Mouse (Mus musculus) MEL (cell line): Measurements from ENCODE around the gene Rnf157. TPM values are rescaled to one million over a fixed set of nuclear protein-coding genes. Genes with fewer than 3 reads are reported as not detected.
"Not testable (repeated sequence)": the region's sequence is repeated elsewhere in the genome, so short reads cannot be mapped to it uniquely, and the experiment has no call there.

Experiments used
- DNase-seq: peaks from one replicate; pipeline ENCODE4 v3.0.0; 2011; ENCODE audit warnings: low read depth, low spot score
- H3K27ac ChIP-seq: 2 replicates; pipeline ENCODE4 v1.5.1; 2012; ENCODE audit warnings: low read depth, mild to moderate bottlenecking, control low read depth, low read length, moderate library complexity; ENCODE audit not compliant: control insufficient read depth
- H3K27me3 ChIP-seq, 2 experiments: fragments of 150-350 bp in 1 of 2; sonication (generic) in 1 of 2; 2 replicates each; pipeline ENCODE4 v1.6.1; 2012; ENCODE audit warnings: low read length in 2 of 2, mild to moderate bottlenecking in 2 of 2, improper control_type of control experiment in 1 of 2, moderate library complexity in 1 of 2; ENCODE audit not compliant: insufficient read depth in 2 of 2, control insufficient read depth in 1 of 2
- H3K36me3 ChIP-seq, 2 experiments: 2 replicates each; pipeline ENCODE4 v1.6.1; 2012 to 2014; ENCODE audit warnings: low read length in 2 of 2, improper control_type of control experiment in 1 of 2, inconsistent platforms in 1 of 2, mild to moderate bottlenecking in 1 of 2; ENCODE audit not compliant: insufficient read depth in 2 of 2, control insufficient read depth in 1 of 2
- H3K4me1 ChIP-seq, 2 experiments: fragments of 150-350 bp in 1 of 2; sonication (generic) in 1 of 2; 2 replicates each; pipeline ENCODE4 v1.6.1; 2012; ENCODE audit warnings: low read length in 2 of 2, improper control_type of control experiment in 1 of 2, mild to moderate bottlenecking in 1 of 2; ENCODE audit not compliant: insufficient read depth in 2 of 2, control insufficient read depth in 1 of 2
- H3K4me3 ChIP-seq, 2 experiments: fragments of 150-350 bp in 1 of 2; sonication (generic) in 1 of 2; 2 replicates each; pipeline ENCODE4 v1.5.1; 2012; ENCODE audit warnings: low read depth in 2 of 2, low read length in 2 of 2, mild to moderate bottlenecking in 2 of 2, moderate library complexity in 2 of 2, control low read depth in 1 of 2, improper control_type of control experiment in 1 of 2; ENCODE audit not compliant: control insufficient read depth in 1 of 2, insufficient read depth in 1 of 2
- H3K79me2 ChIP-seq: 2 replicates; pipeline ENCODE4 v1.6.1; 2012; ENCODE audit warnings: mild to moderate bottlenecking, low read length, moderate library complexity; ENCODE audit not compliant: control insufficient read depth, poor library complexity, insufficient read depth
- H3K9ac ChIP-seq: 2 replicates; pipeline ENCODE4 v1.6.1; 2012; ENCODE audit warnings: low read depth, mild to moderate bottlenecking, control low read depth, low read length, moderate library complexity; ENCODE audit not compliant: control insufficient read depth, poor library complexity, severe bottlenecking
- H3K9me3 ChIP-seq: fragments of 150-350 bp; sonication (generic); replicated peaks from 2 replicates; pipeline ENCODE4 v1.6.1; 2012; ENCODE audit warnings: mild to moderate bottlenecking, low read length, improper control_type of control experiment, moderate library complexity; ENCODE audit not compliant: insufficient read depth
- BHLHE40 ChIP-seq: IDR thresholded peaks from 2 replicates; pipeline ENCODE4 v1.6.1; 2012; ENCODE audit warnings: low read depth, mild to moderate bottlenecking, inconsistent platforms, low read length, improper control_type of control experiment, borderline replicate concordance
- CHD1 ChIP-seq: IDR thresholded peaks from 2 replicates; pipeline ENCODE4 v1.6.1; 2012; ENCODE audit warnings: low read depth, mild to moderate bottlenecking, inconsistent platforms, low read length, improper control_type of control experiment
- ELF1 ChIP-seq: IDR thresholded peaks from 2 replicates; pipeline ENCODE4 v1.6.1; 2014; ENCODE audit warnings: low read depth, mild to moderate bottlenecking, inconsistent platforms, low read length, improper control_type of control experiment, moderate library complexity
- ETS1 ChIP-seq: IDR thresholded peaks from 2 replicates; pipeline ENCODE4 v1.6.1; 2012; ENCODE audit warnings: low read depth, mild to moderate bottlenecking, inconsistent platforms, low read length, improper control_type of control experiment, moderate library complexity
- GABPA ChIP-seq: IDR thresholded peaks from 2 replicates; pipeline ENCODE4 v1.6.1; 2012; ENCODE audit warnings: low read depth, mild to moderate bottlenecking, inconsistent platforms, low read length, improper control_type of control experiment, moderate library complexity
- GATA1 ChIP-seq: IDR thresholded peaks from 2 replicates; pipeline ENCODE4 v1.6.1; 2011; ENCODE audit warnings: low read depth, low read length, improper control_type of control experiment
- HCFC1 ChIP-seq: IDR thresholded peaks from 2 replicates; pipeline ENCODE4 v1.6.1; 2012; ENCODE audit warnings: low read depth, mild to moderate bottlenecking, inconsistent platforms, low read length, improper control_type of control experiment, moderate library complexity
- KAT2A ChIP-seq: conservative IDR thresholded peaks from 2 replicates; pipeline ENCODE4 v1.6.1; 2012; ENCODE audit warnings: low read depth, low read length, improper control_type of control experiment, inconsistent platforms
- MAFK ChIP-seq: IDR thresholded peaks from 2 replicates; pipeline ENCODE4 v1.6.1; 2011; ENCODE audit warnings: low read depth, mild to moderate bottlenecking, low read length, improper control_type of control experiment, borderline replicate concordance
- MAX ChIP-seq: IDR thresholded peaks from 2 replicates; pipeline ENCODE4 v1.6.1; 2011; ENCODE audit warnings: low read length, improper control_type of control experiment
- MEF2A ChIP-seq: IDR thresholded peaks from 2 replicates; pipeline ENCODE4 v1.6.1; 2014; ENCODE audit warnings: low read depth, mild to moderate bottlenecking, inconsistent platforms, low read length, improper control_type of control experiment; ENCODE audit not compliant: poor library complexity, insufficient replicate concordance, severe bottlenecking; ENCODE audit errors: extremely low read depth
- MXI1 ChIP-seq: IDR thresholded peaks from 2 replicates; pipeline ENCODE4 v1.6.1; 2011; ENCODE audit warnings: mild to moderate bottlenecking, low read depth, low read length, improper control_type of control experiment
- MYB ChIP-seq: IDR thresholded peaks from 2 replicates; pipeline ENCODE4 v1.6.1; 2011; ENCODE audit warnings: mild to moderate bottlenecking, low read depth, low read length, improper control_type of control experiment
- NELFE ChIP-seq: IDR thresholded peaks from 2 replicates; pipeline ENCODE4 v1.6.1; 2011; ENCODE audit warnings: low read depth, low read length, improper control_type of control experiment
- NRF1 ChIP-seq: IDR thresholded peaks from 2 replicates; pipeline ENCODE4 v1.6.1; 2014; ENCODE audit warnings: low read depth, mild to moderate bottlenecking, inconsistent platforms, low read length, improper control_type of control experiment, moderate library complexity; ENCODE audit not compliant: poor library complexity, insufficient read depth, severe bottlenecking
- POLR2AphosphoS2 ChIP-seq: IDR thresholded peaks from 2 replicates; pipeline ENCODE4 v1.6.1; 2011; ENCODE audit warnings: low read length, improper control_type of control experiment
- POLR2AphosphoS5 ChIP-seq: IDR thresholded peaks from 2 replicates; pipeline ENCODE4 v1.6.1; 2012; ENCODE audit warnings: low read depth, borderline replicate concordance, mild to moderate bottlenecking, inconsistent platforms, low read length, moderate library complexity, mixed read lengths
- RCOR1 ChIP-seq: IDR thresholded peaks from 2 replicates; pipeline ENCODE4 v1.6.1; 2012; ENCODE audit warnings: low read depth, mild to moderate bottlenecking, inconsistent platforms, low read length, improper control_type of control experiment
- SIN3A ChIP-seq: IDR thresholded peaks from 2 replicates; pipeline ENCODE4 v1.6.1; 2012; ENCODE audit warnings: low read length, improper control_type of control experiment, inconsistent platforms
- TAL1 ChIP-seq: IDR thresholded peaks from 2 replicates; pipeline ENCODE4 v1.6.1; 2012; ENCODE audit warnings: mild to moderate bottlenecking, inconsistent platforms, low read length, moderate library complexity, mixed read lengths
- ZKSCAN1 ChIP-seq: IDR thresholded peaks from 2 replicates; pipeline ENCODE4 v1.6.1; 2012; ENCODE audit warnings: low read depth, mild to moderate bottlenecking, inconsistent platforms, low read length, improper control_type of control experiment, moderate library complexity
- ZMIZ1 ChIP-seq: IDR thresholded peaks from 2 replicates; pipeline ENCODE4 v1.6.1; 2012; ENCODE audit warnings: low read depth, mild to moderate bottlenecking, inconsistent platforms, low read length, improper control_type of control experiment, moderate library complexity
- ZNF384 ChIP-seq: IDR thresholded peaks from 2 replicates; pipeline ENCODE4 v1.6.1; 2012; ENCODE audit warnings: low read depth, mild to moderate bottlenecking, inconsistent platforms, low read length, improper control_type of control experiment
- polyA plus RNA-seq, 2 experiments: library from polyadenylated mRNA; stranded (reverse) in 1 of 2; unstranded in 1 of 2; fragments of >175 nt in 1 of 2; fragments of >200 nt in 1 of 2; gene quantifications; 2 replicates each; pipeline versions ENCODE4 v1.2.1 to v1.2.4; 2012; ENCODE audit warnings: low replicate concordance in 2 of 2, low read depth in 1 of 2; ENCODE audit not compliant: insufficient read length in 2 of 2, insufficient read depth in 1 of 2, missing spikeins in 1 of 2
- total RNA-seq: library from RNA; depleted of rRNA; stranded (reverse); fragments of 300-350 nt; gene quantifications from 2 replicates; pipeline ENCODE4 v1.2.3, GENCODE M21; 2012

The Rnf157 gene
- total and polyA plus RNA-seq, 3 experiments, result 7.5 to 10.9 TPM; not detected in 1

DNA sequence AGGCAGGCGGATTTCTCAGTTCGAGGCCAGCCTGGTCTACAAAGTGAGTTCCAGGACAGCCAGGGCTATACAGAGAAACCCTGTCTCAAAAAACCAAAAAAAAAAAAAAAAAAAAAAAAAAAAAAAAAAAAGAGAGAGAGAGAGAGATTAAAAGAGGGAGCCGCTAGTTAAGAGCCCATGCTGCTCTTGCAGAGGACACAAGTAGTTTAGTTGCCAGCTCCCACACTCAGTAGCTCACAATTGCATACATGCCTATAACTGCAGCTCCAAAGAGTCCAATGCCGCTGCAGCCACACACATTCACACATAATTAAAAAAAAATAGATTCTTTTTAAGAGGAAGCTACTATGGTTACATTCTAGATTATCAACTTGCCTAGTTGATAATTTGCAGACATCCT, 2.4 kb downstream of the Rnf157 start:
- H3K4me3 ChIP-seq, result not testable (repeated sequence)
- peak; percentile 18; the same call in 1 of the 2 replicates for TF ChIP-seq ETS1
- TF ChIP-seq ZNF384, result peak; percentile 78
- TF ChIP-seq RCOR1, result 0 out of 2 replicates have a peak, but pooled peaks have one; percentile 20
- TF ChIP-seq GATA1, result 0 out of 2 replicates have a peak, but pooled peaks have one; percentile 34
- TF ChIP-seq, all 39 proteins: peak for 4; not testable (repeated sequence) for 35
- H3K9me3 ChIP-seq, H3K9ac ChIP-seq, H3K27me3 ChIP-seq, DNase-seq, H3K79me2 ChIP-seq, H3K27ac ChIP-seq: not testable (repeated sequence)
- Histone ChIP-seq H3K36me3 (peaks cover 0 to 30% of the 10 kb centered on the region in 2 experiments; a peak in 2 of 4 replicates), H3K4me1 (peaks cover 10 to 27% of the 10 kb centered on the region in 2 experiments)

DNA sequence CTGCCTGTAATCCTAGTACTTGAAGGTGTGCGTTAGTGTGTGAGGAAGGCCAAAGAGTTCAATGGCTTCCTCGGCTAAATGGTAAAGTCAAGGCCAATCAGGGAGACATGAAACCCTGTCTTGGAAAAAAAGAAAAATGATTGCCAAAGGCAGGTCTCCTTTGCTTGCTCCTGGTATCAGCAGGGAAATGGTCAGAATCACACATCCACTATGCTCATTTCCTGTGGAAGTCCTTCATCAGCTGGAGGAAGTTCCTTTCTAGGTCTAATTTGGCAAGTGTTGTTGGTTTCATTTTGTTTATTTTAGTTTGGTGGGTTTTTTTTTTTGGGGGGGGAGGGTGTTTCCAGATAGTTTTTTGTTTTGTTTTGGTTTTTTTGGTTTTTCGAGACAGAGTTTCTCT, 3.8 kb downstream of the Rnf157 start:
- Histone ChIP-seq H3K36me3 (peaks cover 0 to 30% of the 10 kb centered on the region in 2 experiments; a peak in 2 of 4 replicates), H3K27me3 (no peaks in the 10 kb centered on the region), H3K27ac (no peak overlapping the region), H3K4me1 (peaks cover 10 to 27% of the 10 kb centered on the region in 2 experiments), H3K9ac (no peak overlapping the region), H3K9me3 (no peaks in the 10 kb centered on the region), H3K79me2 (peaks cover 4% of the 10 kb centered on the region; the same call in 1 of the 2 replicates), H3K4me3 (no peak overlapping the region)
- TF ChIP-seq ELF1 (no peak), ETS1 (0 out of 2 replicates have a peak, but pooled peaks have one; percentile 27), MXI1 (no peak), KAT2A (no peak), CHD1 (no peak)
- DNase-seq, result no peak

DNA sequence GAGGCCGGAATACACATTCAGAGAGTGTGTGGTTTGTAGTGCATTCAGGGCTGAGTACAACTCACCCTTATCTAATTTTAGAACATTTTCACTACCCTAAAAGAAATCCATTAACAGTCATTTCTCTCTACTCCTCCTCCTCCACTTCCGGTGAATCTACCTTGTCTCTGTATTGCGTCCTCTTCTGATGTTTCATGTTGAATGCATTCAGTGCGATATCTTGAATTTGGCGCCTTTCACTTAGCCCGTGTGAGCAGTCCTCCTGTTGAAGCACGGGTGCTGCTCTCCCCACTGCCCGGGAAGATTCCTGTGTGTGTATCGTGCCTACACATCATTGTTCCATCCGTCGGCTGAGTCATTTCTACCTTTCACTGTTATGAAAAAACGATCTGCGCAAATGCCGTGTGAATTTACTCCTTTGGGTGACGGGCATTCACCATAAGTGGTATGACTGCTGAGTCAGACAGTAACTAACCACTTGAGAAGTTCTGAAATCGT, 6.6 kb downstream of the Rnf157 start:
- no peaks in the 10 kb centered on the region for H3K9me3 ChIP-seq
- no peaks in the 10 kb centered on the region for H3K79me2 ChIP-seq
- H3K27me3 ChIP-seq, result no peaks in the 10 kb centered on the region
- peaks cover 0 to 23% of the 10 kb centered on the region in 2 experiments; a peak in 2 of 4 replicates for H3K36me3 ChIP-seq
- peaks cover 9 to 10% of the 10 kb centered on the region in 2 experiments for H3K4me1 ChIP-seq
- TF ChIP-seq MEF2A (no peak), ZNF384 (no peak), MAFK (no peak), HCFC1 (no peak), TAL1 (no peak), POLR2AphosphoS2 (no peak), RCOR1 (no peak), SIN3A (no peak), BHLHE40 (no peak), NRF1 (no peak), ZKSCAN1 (no peak), MYB (no peak), KAT2A (no peak), MAX (no peak), POLR2AphosphoS5 (no peak), GABPA (no peak), NELFE (no peak), ZMIZ1 (no peak), MXI1 (no peak), ELF1 (no peak)
- H3K27ac ChIP-seq, result no peak overlapping the region
- no peak for DNase-seq
- no peak overlapping the region for H3K4me3 ChIP-seq
- no peak overlapping the region for H3K9ac ChIP-seq
